Mouse (Mus musculus): ENCODE results near the gene Bloc1s4. TPM values are rescaled to one million over a fixed set of nuclear protein-coding genes. Genes with fewer than 3 reads are reported as not detected.

Gene Bloc1s4
- polyA plus RNA-seq, 1 experiment = 22.9 TPM

GRCm38 (mm10) chr5:36738799-36739615, 9.4 kb downstream of the Bloc1s4 start:
- peak; percentile 69 for DNase-seq (ENCODE audit: low read depth)
- no peak for TF ChIP-seq CTCF (IDR thresholded peaks at IDR 0.05; ENCODE audit: borderline replicate concordance, extremely low read depth, insufficient read depth, insufficient read length)
- no peak for TF ChIP-seq POLR2A (IDR thresholded peaks at IDR 0.05; ENCODE audit: borderline replicate concordance, extremely low read depth, insufficient read depth, insufficient read length, poor library complexity, severe bottlenecking)

- DNase-seq (ENCODE audit: low read depth) = no peak
- TF ChIP-seq POLR2A (IDR thresholded peaks at IDR 0.05; ENCODE audit: borderline replicate concordance, extremely low read depth, insufficient read depth, insufficient read length, poor library complexity, severe bottlenecking) (no peak), CTCF (IDR thresholded peaks at IDR 0.05; ENCODE audit: borderline replicate concordance, extremely low read depth, insufficient read depth, insufficient read length) (no peak)
These were observed 10.7 kb downstream of the Bloc1s4 start for GRCm38 (mm10) chr5:36737765-36738164.

- no peak for DNase-seq (ENCODE audit: low read depth)
- TF ChIP-seq POLR2A (IDR thresholded peaks at IDR 0.05; ENCODE audit: borderline replicate concordance, extremely low read depth, insufficient read depth, insufficient read length, poor library complexity, severe bottlenecking) (no peak), CTCF (IDR thresholded peaks at IDR 0.05; ENCODE audit: borderline replicate concordance, extremely low read depth, insufficient read depth, insufficient read length) (no peak)
These were observed 12.4 kb downstream of the Bloc1s4 start for GRCm38 (mm10) chr5:36736009-36736408.

GRCm38 (mm10) chr5:36735106-36735505, 13.3 kb downstream of the Bloc1s4 start:
- no peak for DNase-seq (ENCODE audit: low read depth)
- no peak for TF ChIP-seq CTCF (IDR thresholded peaks at IDR 0.05; ENCODE audit: borderline replicate concordance, extremely low read depth, insufficient read depth, insufficient read length)
- TF ChIP-seq POLR2A (IDR thresholded peaks at IDR 0.05; ENCODE audit: borderline replicate concordance, extremely low read depth, insufficient read depth, insufficient read length, poor library complexity, severe bottlenecking) = no peak

- DNase-seq (ENCODE audit: low read depth) = no peak
- no peak for TF ChIP-seq POLR2A (IDR thresholded peaks at IDR 0.05; ENCODE audit: borderline replicate concordance, extremely low read depth, insufficient read depth, insufficient read length, poor library complexity, severe bottlenecking)
- no peak for TF ChIP-seq CTCF (IDR thresholded peaks at IDR 0.05; ENCODE audit: borderline replicate concordance, extremely low read depth, insufficient read depth, insufficient read length)
These were observed 15.0 kb downstream of the Bloc1s4 start for GRCm38 (mm10) chr5:36733405-36733804.

GRCm38 (mm10) chr5:36731901-36732652, 16.4 kb downstream of the Bloc1s4 start:
- no peak for DNase-seq (ENCODE audit: low read depth)
- no peak for TF ChIP-seq CTCF (IDR thresholded peaks at IDR 0.05; ENCODE audit: borderline replicate concordance, extremely low read depth, insufficient read depth, insufficient read length)
- no peak for TF ChIP-seq POLR2A (IDR thresholded peaks at IDR 0.05; ENCODE audit: borderline replicate concordance, extremely low read depth, insufficient read depth, insufficient read length, poor library complexity, severe bottlenecking)

- TF ChIP-seq POLR2A (IDR thresholded peaks at IDR 0.05; ENCODE audit: borderline replicate concordance, extremely low read depth, insufficient read depth, insufficient read length, poor library complexity, severe bottlenecking) (no peak), CTCF (IDR thresholded peaks at IDR 0.05; ENCODE audit: borderline replicate concordance, extremely low read depth, insufficient read depth, insufficient read length) (no peak)
- DNase-seq (ENCODE audit: low read depth) = peak; percentile 53
These were observed 17.8 kb downstream of the Bloc1s4 start for GRCm38 (mm10) chr5:36730689-36731088.

- DNase-seq (ENCODE audit: low read depth) = no peak
- TF ChIP-seq CTCF (IDR thresholded peaks at IDR 0.05; ENCODE audit: borderline replicate concordance, extremely low read depth, insufficient read depth, insufficient read length) (no peak), POLR2A (IDR thresholded peaks at IDR 0.05; ENCODE audit: borderline replicate concordance, extremely low read depth, insufficient read depth, insufficient read length, poor library complexity, severe bottlenecking) (no peak)
These were observed 18.5 kb downstream of the Bloc1s4 start for GRCm38 (mm10) chr5:36729923-36730322.

GRCm38 (mm10) chr5:36729086-36729473, 19.4 kb downstream of the Bloc1s4 start:
- TF ChIP-seq CTCF (IDR thresholded peaks at IDR 0.05; ENCODE audit: borderline replicate concordance, extremely low read depth, insufficient read depth, insufficient read length) (no peak), POLR2A (IDR thresholded peaks at IDR 0.05; ENCODE audit: borderline replicate concordance, extremely low read depth, insufficient read depth, insufficient read length, poor library complexity, severe bottlenecking) (no peak)
- no peak for DNase-seq (ENCODE audit: low read depth)

- DNase-seq (ENCODE audit: low read depth) = no peak
- TF ChIP-seq POLR2A (IDR thresholded peaks at IDR 0.05; ENCODE audit: borderline replicate concordance, extremely low read depth, insufficient read depth, insufficient read length, poor library complexity, severe bottlenecking) (no peak), CTCF (IDR thresholded peaks at IDR 0.05; ENCODE audit: borderline replicate concordance, extremely low read depth, insufficient read depth, insufficient read length) (no peak)
These were observed 19.9 kb downstream of the Bloc1s4 start for GRCm38 (mm10) chr5:36728403-36729085.

- no peak for DNase-seq (ENCODE audit: low read depth)
- TF ChIP-seq POLR2A (IDR thresholded peaks at IDR 0.05; ENCODE audit: borderline replicate concordance, extremely low read depth, insufficient read depth, insufficient read length, poor library complexity, severe bottlenecking) = no peak
- no peak for TF ChIP-seq CTCF (IDR thresholded peaks at IDR 0.05; ENCODE audit: borderline replicate concordance, extremely low read depth, insufficient read depth, insufficient read length)
These were observed 20.7 kb downstream of the Bloc1s4 start for GRCm38 (mm10) chr5:36727776-36728175.

Data from brain, embryonic 14.5 days (tissue).